Mouse (Mus musculus): Measurements from ENCODE around the gene Steap3. TPM values are rescaled to one million over a fixed set of nuclear protein-coding genes. Genes with fewer than 3 reads are reported as not detected.

Steap3 gene
- polyA plus RNA-seq, 1 experiment from 2014 or later: 19.9 TPM

DNA sequence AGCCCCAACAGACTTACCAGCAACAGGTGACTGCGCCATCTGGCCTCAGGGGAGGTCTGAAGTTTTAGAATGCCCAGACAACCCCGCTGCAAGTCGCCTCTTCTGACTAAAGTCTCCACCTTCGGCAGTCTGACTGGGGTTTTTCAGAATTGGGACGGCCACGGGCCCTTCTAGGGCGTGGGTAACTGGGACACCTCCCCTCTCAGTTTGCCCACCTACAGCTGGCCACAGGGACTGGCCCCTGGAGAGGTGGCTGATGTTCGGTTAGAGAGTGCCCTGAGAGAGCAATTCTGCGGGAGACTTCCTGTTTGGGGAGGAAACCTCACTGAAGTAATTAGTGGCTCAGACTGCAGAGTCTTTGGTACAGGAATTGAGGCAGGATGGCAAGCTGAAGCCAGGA is 13.8 kb downstream of the Steap3 start:
- Histone ChIP-seq H3K4me2 (ENCODE audit: low read depth, low read length) (peak overlapping the region; percentile 25; the same call in 1 of the 2 replicates), H3K4me3 (ENCODE audit: low read length) (no peak overlapping the region), H3K9ac (ENCODE audit: low read length) (no peak overlapping the region), H3K9me3 (replicated peaks; ENCODE audit: control insufficient read depth, low read length) (no peaks in the 10 kb centered on the region), H3K27ac (ENCODE audit: low read length) (no peak overlapping the region), H3K27me3 (ENCODE audit: control insufficient read depth, insufficient read depth, low read length) (no peaks in the 10 kb centered on the region), H3K4me1 (ENCODE audit: control insufficient read depth, insufficient read depth, low read length) (peaks cover 11% of the 10 kb centered on the region), H3K36me3 (ENCODE audit: control insufficient read depth, insufficient read depth) (no peaks in the 10 kb centered on the region)
- ATAC-seq (replicated peaks; ENCODE audit: extremely low read depth, insufficient read depth, low FRiP score): no peak
- 39% methylated on average over 9 of the region's 9 CpGs for WGBS

- Histone ChIP-seq H3K27ac (ENCODE audit: low read length) (no peak overlapping the region), H3K9ac (ENCODE audit: low read length) (no peak overlapping the region), H3K4me3 (ENCODE audit: low read length) (no peak overlapping the region), H3K9me3 (replicated peaks; ENCODE audit: control insufficient read depth, low read length) (no peaks in the 10 kb centered on the region), H3K4me2 (ENCODE audit: low read depth, low read length) (no peak overlapping the region), H3K4me1 (ENCODE audit: control insufficient read depth, insufficient read depth, low read length) (peaks cover 11% of the 10 kb centered on the region), H3K27me3 (ENCODE audit: control insufficient read depth, insufficient read depth, low read length) (no peaks in the 10 kb centered on the region), H3K36me3 (ENCODE audit: control insufficient read depth, insufficient read depth) (no peaks in the 10 kb centered on the region)
- no peak for ATAC-seq (replicated peaks; ENCODE audit: extremely low read depth, insufficient read depth, low FRiP score)
- 69% methylated on average over 8 of the region's 8 CpGs for WGBS
These were observed 14.3 kb downstream of the Steap3 start for GRCm38 (mm10) chr1:120258245-120258644.

GRCm38 (mm10) chr1:120253751-120254150 is 18.8 kb downstream of the Steap3 start:
- H3K27ac ChIP-seq (ENCODE audit: low read length): no peak overlapping the region
- ATAC-seq (replicated peaks; ENCODE audit: extremely low read depth, insufficient read depth, low FRiP score): peak; percentile 30; the same call in 1 of the 2 replicates
- WGBS: 77% methylated on average over 6 of the region's 6 CpGs

DNA sequence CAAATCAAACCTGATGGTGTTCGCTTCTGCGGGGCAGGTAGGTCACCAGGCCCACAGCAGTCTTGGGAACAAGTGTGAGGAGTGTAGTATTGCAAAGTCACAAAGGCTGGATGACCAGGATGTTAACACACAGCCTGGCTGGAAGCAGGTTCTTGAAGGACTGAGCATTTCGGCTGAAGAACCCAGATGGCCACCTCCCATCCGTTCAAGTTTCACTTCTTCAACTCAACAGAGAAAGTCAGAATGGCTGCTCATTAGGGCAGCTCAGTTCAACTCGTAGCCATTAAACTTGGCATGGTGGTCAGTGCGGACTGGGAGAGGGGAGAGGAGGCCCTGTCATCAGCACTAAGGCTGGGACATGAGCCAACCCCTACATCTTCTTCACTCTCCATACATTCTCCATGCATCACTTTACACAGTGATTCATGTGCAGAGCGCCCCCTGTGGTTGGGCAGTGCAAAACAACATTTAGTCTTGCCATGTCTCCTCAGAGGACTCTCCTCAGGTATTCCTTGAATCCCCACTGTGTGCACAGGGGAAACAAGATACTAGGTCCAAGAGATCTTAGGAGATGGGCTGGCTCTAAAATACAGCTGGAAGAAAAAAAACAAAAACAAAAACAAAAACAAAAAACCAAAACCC is 19.9 kb downstream of the Steap3 start:
- H3K27ac ChIP-seq (ENCODE audit: low read length): no peak overlapping the region
- 85% methylated on average over 7 of the region's 7 CpGs for WGBS
- peaks cover 3% of the 10 kb centered on the region; the same call in 1 of the 2 replicates for H3K36me3 ChIP-seq (ENCODE audit: control insufficient read depth, insufficient read depth)
- no peak overlapping the region for H3K4me2 ChIP-seq (ENCODE audit: low read depth, low read length)
- no peaks in the 10 kb centered on the region for H3K27me3 ChIP-seq (ENCODE audit: control insufficient read depth, insufficient read depth, low read length)
- H3K9ac ChIP-seq (ENCODE audit: low read length): no peak overlapping the region
- no peak overlapping the region for H3K4me3 ChIP-seq (ENCODE audit: low read length)
- ATAC-seq (replicated peaks; ENCODE audit: extremely low read depth, insufficient read depth, low FRiP score): no peak
- peaks cover 4% of the 10 kb centered on the region; the same call in 1 of the 2 replicates for H3K4me1 ChIP-seq (ENCODE audit: control insufficient read depth, insufficient read depth, low read length)
- peaks cover 3% of the 10 kb centered on the region; the same call in 1 of the 2 replicates for H3K9me3 ChIP-seq (replicated peaks; ENCODE audit: control insufficient read depth, low read length)

More at GRCm38 (mm10) chr1:120253751-120254150, 18.8 kb downstream of the Steap3 start:
- Histone ChIP-seq H3K36me3 (ENCODE audit: control insufficient read depth, insufficient read depth) (peaks cover 3% of the 10 kb centered on the region; the same call in 1 of the 2 replicates), H3K9me3 (replicated peaks; ENCODE audit: control insufficient read depth, low read length) (peaks cover 3% of the 10 kb centered on the region; the same call in 1 of the 2 replicates), H3K4me2 (ENCODE audit: low read depth, low read length) (no peak overlapping the region), H3K4me1 (ENCODE audit: control insufficient read depth, insufficient read depth, low read length) (peaks cover 1% of the 10 kb centered on the region; the same call in 1 of the 2 replicates), H3K9ac (ENCODE audit: low read length) (no peak overlapping the region), H3K4me3 (ENCODE audit: low read length) (no peak overlapping the region), H3K27me3 (ENCODE audit: control insufficient read depth, insufficient read depth, low read length) (no peaks in the 10 kb centered on the region)

GRCm38 (mm10) chr1:120251193-120251592 is 21.3 kb downstream of the Steap3 start:
- Histone ChIP-seq H3K4me2 (ENCODE audit: low read depth, low read length) (no peak overlapping the region), H3K36me3 (ENCODE audit: control insufficient read depth, insufficient read depth) (peaks cover 3% of the 10 kb centered on the region; the same call in 1 of the 2 replicates), H3K27me3 (ENCODE audit: control insufficient read depth, insufficient read depth, low read length) (no peaks in the 10 kb centered on the region), H3K27ac (ENCODE audit: low read length) (no peak overlapping the region), H3K9me3 (replicated peaks; ENCODE audit: control insufficient read depth, low read length) (peaks cover 3% of the 10 kb centered on the region; the same call in 1 of the 2 replicates), H3K4me1 (ENCODE audit: control insufficient read depth, insufficient read depth, low read length) (peaks cover 13% of the 10 kb centered on the region), H3K9ac (ENCODE audit: low read length) (no peak overlapping the region), H3K4me3 (ENCODE audit: low read length) (no peak overlapping the region)
- no peak for ATAC-seq (replicated peaks; ENCODE audit: extremely low read depth, insufficient read depth, low FRiP score)
- 90% methylated on average over 1 of the region's 1 CpGs for WGBS

DNA sequence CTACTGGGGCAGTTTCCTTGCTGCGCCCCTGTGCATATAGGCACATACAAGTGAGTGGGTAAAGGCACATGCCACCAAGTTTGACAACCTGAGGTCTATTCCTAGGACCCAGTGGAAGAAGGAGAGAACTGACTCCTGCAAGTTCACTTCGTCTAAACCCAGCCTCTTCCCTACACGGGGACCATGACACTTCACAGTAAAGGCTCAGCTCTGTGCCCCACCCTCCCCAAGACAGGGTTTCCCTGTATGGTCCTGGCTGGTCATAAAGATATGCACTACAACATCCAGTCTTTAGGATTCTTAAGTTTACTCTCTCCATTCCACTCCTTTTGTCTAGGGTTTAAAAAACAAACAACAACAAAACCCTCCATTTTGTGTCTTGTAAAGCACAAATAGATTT is 21.9 kb downstream of the Steap3 start:
- Histone ChIP-seq H3K4me2 (ENCODE audit: low read depth, low read length) (no peak overlapping the region), H3K27me3 (ENCODE audit: control insufficient read depth, insufficient read depth, low read length) (no peaks in the 10 kb centered on the region), H3K4me3 (ENCODE audit: low read length) (no peak overlapping the region), H3K36me3 (ENCODE audit: control insufficient read depth, insufficient read depth) (peaks cover 3% of the 10 kb centered on the region; the same call in 1 of the 2 replicates), H3K4me1 (ENCODE audit: control insufficient read depth, insufficient read depth, low read length) (peaks cover 19% of the 10 kb centered on the region), H3K9ac (ENCODE audit: low read length) (no peak overlapping the region), H3K9me3 (replicated peaks; ENCODE audit: control insufficient read depth, low read length) (peaks cover 3% of the 10 kb centered on the region; the same call in 1 of the 2 replicates), H3K27ac (ENCODE audit: low read length) (no peak overlapping the region)
- ATAC-seq (replicated peaks; ENCODE audit: extremely low read depth, insufficient read depth, low FRiP score): no peak
- 67% methylated on average over 3 of the region's 3 CpGs for whole genome bisulfite sequencing

DNA sequence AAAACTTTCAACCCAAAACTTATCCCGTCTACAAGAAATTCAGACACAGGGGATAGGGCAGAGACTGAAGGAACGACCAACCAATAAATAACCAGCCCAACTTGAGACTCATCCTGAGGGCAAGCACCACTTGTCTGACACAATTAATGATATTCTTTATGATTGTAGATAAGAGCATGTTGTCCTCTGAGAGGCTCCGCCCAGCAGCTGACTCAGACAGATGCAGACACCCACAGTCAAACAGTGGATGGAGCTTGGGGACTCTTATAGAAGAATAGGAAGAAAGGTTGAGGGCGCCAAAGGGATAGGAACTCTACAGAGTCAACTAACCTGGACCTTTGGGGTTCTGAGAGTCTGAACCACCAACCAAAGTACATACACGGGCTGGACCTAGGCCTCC is 22.7 kb downstream of the Steap3 start:
- no peak for ATAC-seq (replicated peaks; ENCODE audit: extremely low read depth, insufficient read depth, low FRiP score)
- Histone ChIP-seq H3K9me3 (replicated peaks; ENCODE audit: control insufficient read depth, low read length) (peaks cover 3% of the 10 kb centered on the region; the same call in 1 of the 2 replicates), H3K27ac (ENCODE audit: low read length) (no peak overlapping the region), H3K4me2 (ENCODE audit: low read depth, low read length) (no peak overlapping the region), H3K4me1 (ENCODE audit: control insufficient read depth, insufficient read depth, low read length) (peaks cover 27% of the 10 kb centered on the region), H3K4me3 (ENCODE audit: low read length) (no peak overlapping the region), H3K9ac (ENCODE audit: low read length) (no peak overlapping the region), H3K36me3 (ENCODE audit: control insufficient read depth, insufficient read depth) (peaks cover 3% of the 10 kb centered on the region; the same call in 1 of the 2 replicates), H3K27me3 (ENCODE audit: control insufficient read depth, insufficient read depth, low read length) (no peaks in the 10 kb centered on the region)
- WGBS: 88% methylated on average over 5 of the region's 5 CpGs

- H3K27ac ChIP-seq (ENCODE audit: low read length): no peak overlapping the region
- 51% methylated on average over 5 of the region's 5 CpGs for WGBS
These were observed 24.3 kb downstream of the Steap3 start for GRCm38 (mm10) chr1:120248156-120248555.

GRCm38 (mm10) chr1:120247351-120247750 is 25.2 kb downstream of the Steap3 start:
- WGBS: 62% methylated on average over 3 of the region's 3 CpGs
- no peak for ATAC-seq (replicated peaks; ENCODE audit: extremely low read depth, insufficient read depth, low FRiP score)
- Histone ChIP-seq H3K36me3 (ENCODE audit: control insufficient read depth, insufficient read depth) (peaks cover 9% of the 10 kb centered on the region), H3K4me2 (ENCODE audit: low read depth, low read length) (no peak overlapping the region), H3K9ac (ENCODE audit: low read length) (no peak overlapping the region), H3K4me3 (ENCODE audit: low read length) (no peak overlapping the region), H3K9me3 (replicated peaks; ENCODE audit: control insufficient read depth, low read length) (peaks cover 3% of the 10 kb centered on the region; the same call in 1 of the 2 replicates), H3K4me1 (ENCODE audit: control insufficient read depth, insufficient read depth, low read length) (peaks cover 34% of the 10 kb centered on the region), H3K27ac (ENCODE audit: low read length) (no peak overlapping the region), H3K27me3 (ENCODE audit: control insufficient read depth, insufficient read depth, low read length) (no peaks in the 10 kb centered on the region)

More at GRCm38 (mm10) chr1:120248156-120248555, 24.3 kb downstream of the Steap3 start:
- ATAC-seq (replicated peaks; ENCODE audit: extremely low read depth, insufficient read depth, low FRiP score): no peak
- H3K9ac ChIP-seq (ENCODE audit: low read length): no peak overlapping the region
- peaks cover 3% of the 10 kb centered on the region; the same call in 1 of the 2 replicates for H3K9me3 ChIP-seq (replicated peaks; ENCODE audit: control insufficient read depth, low read length)
- H3K27me3 ChIP-seq (ENCODE audit: control insufficient read depth, insufficient read depth, low read length): no peaks in the 10 kb centered on the region
- H3K4me1 ChIP-seq (ENCODE audit: control insufficient read depth, insufficient read depth, low read length): peaks cover 34% of the 10 kb centered on the region
- no peak overlapping the region for H3K4me3 ChIP-seq (ENCODE audit: low read length)
- peaks cover 5% of the 10 kb centered on the region for H3K36me3 ChIP-seq (ENCODE audit: control insufficient read depth, insufficient read depth)
- H3K4me2 ChIP-seq (ENCODE audit: low read depth, low read length): no peak overlapping the region

Measured in heart, embryonic 16.5 days (tissue).